ENCODE assay signal across 26 mouse cellular contexts in genomic region chr16:3951141-3951540, GRCm38 (mm10).
"Had no signal": no experiment of that assay in that cellular context is flagged by ENCODE, and none has a peak within 500 bp of the region (broad histone marks: within the 10 kb centered on the region; RNA-seq: fewer than 3 reads in every experiment).

No protein-coding gene starts in this region.

- H3K36me3 ChIP-seq: heart, embryonic 10.5 days; heart, embryonic 12.5 days; hindbrain, embryonic 12.5 days; intestine, embryonic 15.5 days; limb, embryonic 13.5 days; limb, embryonic 15.5 days; liver, embryonic 12.5 days had no signal

- H3K27me3 ChIP-seq: heart, embryonic 12.5 days; hindbrain, embryonic 12.5 days; intestine, embryonic 15.5 days; limb, embryonic 13.5 days; limb, embryonic 15.5 days; liver, embryonic 12.5 days had no signal

- H3K27ac ChIP-seq: heart, embryonic 10.5 days; hindbrain, embryonic 10.5 days; hindbrain, embryonic 12.5 days; hindbrain, embryonic 14.5 days; intestine, embryonic 15.5 days; layer of hippocampus, adult 2 months; left cerebral cortex, adult 2 months; limb, embryonic 13.5 days; limb, embryonic 15.5 days; liver, embryonic 12.5 days; liver, embryonic 14.5 days had no signal

- DNase-seq: gastrocnemius, postnatal 14 days; gastrocnemius, postnatal 36 days; heart, adult 18-20 months; heart, postnatal 10 days; heart, postnatal 4 days; kidney, adult 18-20 months; kidney, adult 8-10 months; kidney, postnatal 10 days; kidney, postnatal 25 days; kidney, postnatal 4 days; left cerebral cortex, postnatal 4 days had no signal

- ATAC-seq: hindbrain, embryonic 16.5 days; inflammation-experienced regulatory T-cells, adult 6 months; intestine, embryonic 15.5 days; intestine, postnatal 0 days; liver, embryonic 12.5 days had no signal

- H3K4me3 ChIP-seq: heart, embryonic 10.5 days; heart, embryonic 12.5 days; hindbrain, embryonic 10.5 days; hindbrain, embryonic 12.5 days; intestine, embryonic 15.5 days; layer of hippocampus, adult 2 months; left cerebral cortex, adult 2 months; limb, embryonic 13.5 days; limb, embryonic 15.5 days; liver, embryonic 12.5 days had no signal

- H3K4me2 ChIP-seq: heart, embryonic 12.5 days; hindbrain, embryonic 12.5 days; hindbrain, embryonic 14.5 days; intestine, embryonic 15.5 days; limb, embryonic 13.5 days; limb, embryonic 15.5 days; liver, embryonic 12.5 days had no signal

- H3K9ac ChIP-seq: heart, embryonic 12.5 days; hindbrain, embryonic 12.5 days; hindbrain, embryonic 14.5 days; intestine, embryonic 15.5 days; limb, embryonic 13.5 days; limb, embryonic 15.5 days; liver, embryonic 12.5 days; liver, embryonic 14.5 days had no signal

- H3K9me3 ChIP-seq: heart, embryonic 10.5 days; heart, embryonic 12.5 days; hindbrain, embryonic 10.5 days; hindbrain, embryonic 12.5 days; intestine, embryonic 15.5 days; limb, embryonic 13.5 days; limb, embryonic 15.5 days; liver, embryonic 12.5 days had no signal

- H3K4me1 ChIP-seq: heart, embryonic 10.5 days; heart, embryonic 12.5 days; hindbrain, embryonic 12.5 days; intestine, embryonic 15.5 days; limb, embryonic 13.5 days; limb, embryonic 15.5 days; liver, embryonic 12.5 days had no signal
